Mouse (Mus musculus): ENCODE measurements around the gene Rpain.

Gene Rpain

GRCm38 (mm10) chr11:71001167-71001566 lies 31.2 kb downstream of the Rpain start:
- no peak for DNase-seq (ENCODE audit: low read depth, low spot score)

- peak; percentile 36 for DNase-seq (ENCODE audit: low read depth, low spot score)
Observed at GRCm38 (mm10) chr11:71003611-71004315, 33.8 kb downstream of the Rpain start.

DNA sequence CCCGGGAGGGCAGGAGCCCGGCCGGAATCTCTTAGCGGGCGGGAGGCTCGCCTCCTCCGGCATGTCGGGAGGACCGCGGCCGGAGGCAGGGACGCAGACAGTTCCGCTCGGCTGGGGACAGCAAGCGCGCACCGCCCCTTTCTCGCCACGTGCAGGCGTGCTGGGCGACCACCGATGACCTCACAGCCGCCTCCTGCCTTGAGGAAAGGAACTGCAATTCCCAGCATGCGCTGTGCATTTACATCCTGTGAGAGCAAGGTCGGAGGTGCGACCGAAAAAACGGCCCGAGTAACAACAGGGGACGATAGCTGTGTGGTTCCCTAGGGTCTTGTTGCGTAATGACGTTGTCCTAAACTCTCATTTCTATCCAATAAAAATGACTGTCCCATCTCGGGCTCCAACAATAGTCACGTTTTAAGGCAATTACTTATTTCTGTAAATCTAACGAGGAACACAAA lies 34.3 kb downstream of the Rpain start, which contains the start of gene Dhx33:
Gene Dhx33 (minus strand): TSS at position 122 of the 458 bp plus-strand sequence.
- peak; percentile 89 for DNase-seq (ENCODE audit: low read depth, low spot score)

- no peak for DNase-seq (ENCODE audit: low read depth, low spot score)
Observed at GRCm38 (mm10) chr11:71005046-71005445, 35.0 kb downstream of the Rpain start.

GRCm38 (mm10) chr11:71007026-71007425 lies 37.0 kb downstream of the Rpain start:
- DNase-seq (ENCODE audit: low read depth, low spot score), result no peak

DNA sequence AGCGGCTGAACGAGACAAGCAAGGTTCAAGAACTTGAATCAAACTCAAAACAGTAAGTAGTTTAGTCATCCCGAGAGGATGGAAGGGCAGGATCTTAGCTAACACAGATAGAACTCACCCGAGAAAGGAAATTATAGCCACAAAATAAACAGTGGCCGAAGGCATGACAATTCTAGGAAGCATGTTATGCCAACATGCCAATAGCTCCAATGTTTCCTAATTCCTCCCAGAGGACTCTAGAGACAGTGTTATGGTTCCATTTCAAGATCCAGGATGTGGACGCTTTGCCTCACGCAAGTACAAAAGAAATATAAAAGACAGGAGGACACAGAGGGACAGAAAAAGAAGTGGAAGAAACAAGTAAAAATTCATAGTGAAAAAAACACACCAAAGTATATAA lies 37.8 kb downstream of the Rpain start:
- DNase-seq (ENCODE audit: low read depth, low spot score), result no peak

- DNase-seq (ENCODE audit: low read depth, low spot score), result no peak
Observed at GRCm38 (mm10) chr11:71008321-71008720, 38.3 kb downstream of the Rpain start.

DNA sequence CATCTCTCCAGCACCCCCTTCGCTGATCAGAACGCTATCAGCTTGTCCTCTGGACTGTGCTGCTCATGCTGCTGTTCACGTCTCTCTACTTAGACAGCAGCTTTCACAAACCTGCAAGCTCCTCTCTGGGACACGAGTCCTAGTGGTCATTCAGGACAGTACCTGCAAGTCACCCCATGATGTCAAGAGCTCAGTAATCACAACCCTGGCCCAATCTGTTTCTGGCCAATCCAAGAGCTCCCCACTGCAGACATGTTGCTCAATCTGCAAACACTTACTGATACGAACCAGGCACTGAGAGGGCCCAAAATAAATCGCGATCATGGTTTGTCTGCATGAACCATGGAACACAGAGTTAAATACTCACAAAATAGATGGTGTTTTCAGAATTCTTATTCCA lies 42.7 kb downstream of the Rpain start:
- DNase-seq (ENCODE audit: low read depth, low spot score), result no peak

- no peak for DNase-seq (ENCODE audit: low read depth, low spot score)
Observed at GRCm38 (mm10) chr11:71017051-71017450, 47.0 kb downstream of the Rpain start.

DNA sequence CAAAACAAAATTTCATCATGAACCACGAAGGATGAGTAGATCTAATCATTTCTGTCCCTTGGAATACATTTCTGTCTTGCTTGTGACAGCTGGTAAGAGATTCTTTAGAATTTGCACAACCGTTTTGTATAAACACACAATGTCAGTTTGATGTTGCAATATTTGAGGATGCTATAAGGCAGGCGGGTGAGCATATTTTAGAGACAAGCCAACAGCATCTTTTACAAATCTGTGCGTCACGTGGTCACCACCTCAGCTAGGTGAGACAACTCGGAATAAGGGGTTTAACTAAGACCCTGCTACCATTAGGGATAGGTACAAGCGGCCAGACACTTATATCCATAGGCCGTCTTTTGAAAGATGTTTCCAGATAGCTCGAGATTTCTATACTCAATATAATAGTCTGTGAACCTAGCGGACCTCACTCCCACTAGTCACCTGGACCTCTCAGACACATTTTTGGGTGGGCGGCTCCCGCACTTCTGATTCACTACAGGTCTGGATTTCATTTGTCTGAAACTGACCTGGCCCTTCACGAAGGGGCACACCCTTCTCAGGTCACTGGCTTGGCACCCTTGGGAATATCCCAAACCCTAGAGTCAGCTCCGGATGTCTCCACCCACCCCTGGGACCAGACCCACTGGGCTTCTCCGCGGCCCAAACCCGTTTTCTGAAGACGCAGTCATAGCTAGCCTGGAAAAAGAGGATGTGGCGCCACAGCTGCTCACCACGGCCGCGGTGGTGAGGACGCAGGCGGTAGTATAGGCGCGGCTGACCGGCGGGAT lies 48.6 kb downstream of the Rpain start:
- no peak for DNase-seq (ENCODE audit: low read depth, low spot score)

DNA sequence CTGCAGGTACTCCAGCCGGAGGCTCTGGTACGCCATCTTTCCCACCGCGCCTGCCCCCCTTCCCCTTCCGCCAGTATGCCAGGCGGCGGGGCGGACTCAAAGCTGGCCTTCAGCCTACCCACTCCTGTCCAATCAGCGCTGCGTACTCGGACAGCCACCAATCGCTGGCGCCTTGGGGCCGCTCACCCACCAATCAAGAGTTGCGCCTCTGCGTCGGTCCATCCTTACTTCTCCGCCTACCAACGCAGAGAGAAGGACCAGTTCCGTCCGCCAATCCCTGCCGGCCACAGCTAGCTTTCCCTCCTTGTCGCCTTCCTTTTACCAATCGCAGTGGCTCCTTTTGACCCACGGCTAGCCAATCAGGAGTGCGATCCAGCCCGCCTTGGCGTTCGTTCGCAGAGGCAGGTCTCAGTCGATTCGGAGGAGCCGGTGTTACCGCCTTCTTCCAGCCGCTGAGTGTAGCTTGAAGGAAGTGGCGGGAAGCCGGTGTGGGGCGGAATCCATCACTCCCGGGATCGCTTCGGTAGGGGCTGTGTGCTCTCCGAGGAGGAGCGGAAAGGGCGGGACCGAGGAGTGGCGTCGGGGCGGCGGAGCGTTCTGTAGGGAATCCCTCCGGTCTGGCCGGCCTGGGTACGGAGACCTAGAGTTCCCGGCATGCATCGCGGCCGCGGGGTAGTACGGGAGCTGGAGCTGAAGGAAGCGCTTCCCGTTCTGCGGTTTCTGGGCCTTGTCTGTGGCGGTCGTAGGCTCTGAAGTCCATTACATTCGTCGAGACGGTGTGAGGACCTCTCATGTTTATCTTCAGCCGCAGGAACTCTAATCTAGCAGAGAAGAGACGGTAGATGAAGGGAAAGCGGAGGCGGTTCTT lies 49.4 kb downstream of the Rpain start, which contains the start of the genes Mis12 and Derl2:
Gene Mis12 (plus strand): TSS at position 411 of the 868 bp plus-strand sequence.
Gene Derl2 (minus strand): TSS at position 641 of the 868 bp plus-strand sequence.
- peak; percentile 97 for DNase-seq (ENCODE audit: low read depth, low spot score)
